Mouse (Mus musculus): ENCODE data around the gene Zfp398. TPM values are rescaled to one million over a fixed set of nuclear protein-coding genes. Genes with fewer than 3 reads are reported as not detected.

Gene Zfp398
- polyA plus RNA-seq, 1 experiment from 2014 or later, result 5.6 TPM

GRCm38 (mm10) chr6:47872266-47872665 lies 36.8 kb downstream of the Zfp398 start:
- 80% methylated on average over 5 of the region's 5 CpGs for WGBS

GRCm38 (mm10) chr6:47877058-47877457 lies 41.6 kb downstream of the Zfp398 start, which contains the start of gene Zfp282:
TSS of gene Zfp282 (plus strand) at chr6:47877204.
- H3K4me2 ChIP-seq, result peak within 1 kb of the TSS; percentile 95
- H3K4me3 ChIP-seq (ENCODE audit: low read depth, low read length), result peak within 1 kb of the TSS; percentile 82
- H3K36me3 ChIP-seq (ENCODE audit: control insufficient read depth, insufficient read depth, low read length), result peaks cover 12% of the 10 kb centered on the region; the same call in 1 of the 2 replicates
- no peaks in the 10 kb centered on the region for H3K27me3 ChIP-seq (replicated peaks; ENCODE audit: control insufficient read depth, insufficient read depth, low read length)
- peaks cover 14% of the 10 kb centered on the region for H3K4me1 ChIP-seq (replicated peaks; ENCODE audit: control insufficient read depth, insufficient read depth, low read length)
- peak within 1 kb of the TSS; percentile 98 for H3K27ac ChIP-seq (ENCODE audit: low read depth, low read length)
- DNase-seq (ENCODE audit: low spot score), result no peak
- no peaks in the 10 kb centered on the region for H3K9me3 ChIP-seq (ENCODE audit: control insufficient read depth, low read length)
- ATAC-seq (replicated peaks; ENCODE audit: low FRiP score), result no peak
- 5% methylated on average over 9 of the region's 9 CpGs for WGBS
- H3K9ac ChIP-seq (ENCODE audit: low read depth, low read length), result peak within 1 kb of the TSS; percentile 84

More at GRCm38 (mm10) chr6:47872266-47872665, 36.8 kb downstream of the Zfp398 start:
- ATAC-seq (replicated peaks; ENCODE audit: low FRiP score) (no peak), DNase-seq (ENCODE audit: low spot score) (no peak)
- Histone ChIP-seq H3K27ac (ENCODE audit: low read depth, low read length) (no peak overlapping the region), H3K9ac (ENCODE audit: low read depth, low read length) (no peak overlapping the region), H3K27me3 (replicated peaks; ENCODE audit: control insufficient read depth, insufficient read depth, low read length) (no peaks in the 10 kb centered on the region), H3K9me3 (ENCODE audit: control insufficient read depth, low read length) (no peaks in the 10 kb centered on the region), H3K4me2 (no peak overlapping the region), H3K4me1 (replicated peaks; ENCODE audit: control insufficient read depth, insufficient read depth, low read length) (0 out of 2 replicates have a peak, but pooled peaks cover 3% of the 10 kb centered on the region), H3K4me3 (ENCODE audit: low read depth, low read length) (no peak overlapping the region), H3K36me3 (ENCODE audit: control insufficient read depth, insufficient read depth, low read length) (no peaks in the 10 kb centered on the region)

- under 1% methylated on average over 70 of the region's 71 CpGs for WGBS
Measured at GRCm38 (mm10) chr6:47877461-47878132, 42.1 kb downstream of the Zfp398 start.

GRCm38 (mm10) chr6:47878133-47878514 lies 42.7 kb downstream of the Zfp398 start:
- H3K27ac ChIP-seq (ENCODE audit: low read depth, low read length), result peak overlapping the region; percentile 98
- peak overlapping the region; percentile 84 for H3K9ac ChIP-seq (ENCODE audit: low read depth, low read length)
- under 1% methylated on average over 11 of the region's 11 CpGs for WGBS
- H3K4me1 ChIP-seq (replicated peaks; ENCODE audit: control insufficient read depth, insufficient read depth, low read length), result peaks cover 14% of the 10 kb centered on the region
- H3K9me3 ChIP-seq (ENCODE audit: control insufficient read depth, low read length), result no peaks in the 10 kb centered on the region
- ATAC-seq (replicated peaks; ENCODE audit: low FRiP score), result peak; percentile 6; the same call in 1 of the 2 replicates
- H3K4me2 ChIP-seq, result peak overlapping the region; percentile 95
- H3K4me3 ChIP-seq (ENCODE audit: low read depth, low read length), result peak overlapping the region; percentile 82
- DNase-seq (ENCODE audit: low spot score), result peak; percentile 45
- H3K27me3 ChIP-seq (replicated peaks; ENCODE audit: control insufficient read depth, insufficient read depth, low read length), result no peaks in the 10 kb centered on the region
- H3K36me3 ChIP-seq (ENCODE audit: control insufficient read depth, insufficient read depth, low read length), result peaks cover 18% of the 10 kb centered on the region; the same call in 1 of the 2 replicates

More at GRCm38 (mm10) chr6:47877461-47878132, 42.1 kb downstream of the Zfp398 start:
- peak overlapping the region; percentile 95 for H3K4me2 ChIP-seq
- H3K36me3 ChIP-seq (ENCODE audit: control insufficient read depth, insufficient read depth, low read length), result peaks cover 13% of the 10 kb centered on the region; the same call in 1 of the 2 replicates
- H3K4me3 ChIP-seq (ENCODE audit: low read depth, low read length), result peak overlapping the region; percentile 82
- H3K4me1 ChIP-seq (replicated peaks; ENCODE audit: control insufficient read depth, insufficient read depth, low read length), result peaks cover 14% of the 10 kb centered on the region
- H3K9ac ChIP-seq (ENCODE audit: low read depth, low read length), result peak overlapping the region; percentile 84
- peak overlapping the region; percentile 98 for H3K27ac ChIP-seq (ENCODE audit: low read depth, low read length)
- H3K9me3 ChIP-seq (ENCODE audit: control insufficient read depth, low read length), result no peaks in the 10 kb centered on the region
- peak; percentile 95 for ATAC-seq (replicated peaks; ENCODE audit: low FRiP score)
- no peaks in the 10 kb centered on the region for H3K27me3 ChIP-seq (replicated peaks; ENCODE audit: control insufficient read depth, insufficient read depth, low read length)
- peak; percentile 88 for DNase-seq (ENCODE audit: low spot score)

GRCm38 (mm10) chr6:47878593-47878992 lies 43.1 kb downstream of the Zfp398 start:
- 49% methylated on average over 3 of the region's 3 CpGs for WGBS
- DNase-seq (ENCODE audit: low spot score) (no peak), ATAC-seq (replicated peaks; ENCODE audit: low FRiP score) (no peak)
- Histone ChIP-seq H3K36me3 (ENCODE audit: control insufficient read depth, insufficient read depth, low read length) (peaks cover 19% of the 10 kb centered on the region; the same call in 1 of the 2 replicates), H3K9ac (ENCODE audit: low read depth, low read length) (peak overlapping the region; percentile 84), H3K4me3 (ENCODE audit: low read depth, low read length) (peak overlapping the region; percentile 82), H3K27ac (ENCODE audit: low read depth, low read length) (no peak overlapping the region), H3K4me2 (peak overlapping the region; percentile 95), H3K27me3 (replicated peaks; ENCODE audit: control insufficient read depth, insufficient read depth, low read length) (no peaks in the 10 kb centered on the region), H3K9me3 (ENCODE audit: control insufficient read depth, low read length) (no peaks in the 10 kb centered on the region), H3K4me1 (replicated peaks; ENCODE audit: control insufficient read depth, insufficient read depth, low read length) (peaks cover 14% of the 10 kb centered on the region)

GRCm38 (mm10) chr6:47879049-47879716 lies 43.7 kb downstream of the Zfp398 start:
- Histone ChIP-seq H3K9me3 (ENCODE audit: control insufficient read depth, low read length) (no peaks in the 10 kb centered on the region), H3K36me3 (ENCODE audit: control insufficient read depth, insufficient read depth, low read length) (peaks cover 19% of the 10 kb centered on the region; the same call in 1 of the 2 replicates), H3K4me1 (replicated peaks; ENCODE audit: control insufficient read depth, insufficient read depth, low read length) (peaks cover 14% of the 10 kb centered on the region), H3K27ac (ENCODE audit: low read depth, low read length) (no peak overlapping the region), H3K4me2 (peak overlapping the region; percentile 95), H3K4me3 (ENCODE audit: low read depth, low read length) (no peak overlapping the region; the same call in 1 of the 2 replicates), H3K9ac (ENCODE audit: low read depth, low read length) (peak overlapping the region; percentile 84), H3K27me3 (replicated peaks; ENCODE audit: control insufficient read depth, insufficient read depth, low read length) (no peaks in the 10 kb centered on the region)
- DNase-seq (ENCODE audit: low spot score), result no peak
- 68% methylated on average over 4 of the region's 4 CpGs for WGBS
- no peak for ATAC-seq (replicated peaks; ENCODE audit: low FRiP score)

- peaks cover 24% of the 10 kb centered on the region for H3K36me3 ChIP-seq (ENCODE audit: control insufficient read depth, insufficient read depth, low read length)
- WGBS, result 93% methylated on average over 10 of the region's 10 CpGs
Measured at GRCm38 (mm10) chr6:47880166-47880565, 44.7 kb downstream of the Zfp398 start.

GRCm38 (mm10) chr6:47888812-47889383 lies 53.4 kb downstream of the Zfp398 start:
- Histone ChIP-seq H3K36me3 (ENCODE audit: control insufficient read depth, insufficient read depth, low read length) (peaks cover 33% of the 10 kb centered on the region), H3K9ac (ENCODE audit: low read depth, low read length) (no peak overlapping the region), H3K27ac (ENCODE audit: low read depth, low read length) (no peak overlapping the region), H3K4me3 (ENCODE audit: low read depth, low read length) (no peak overlapping the region), H3K27me3 (replicated peaks; ENCODE audit: control insufficient read depth, insufficient read depth, low read length) (no peaks in the 10 kb centered on the region), H3K9me3 (ENCODE audit: control insufficient read depth, low read length) (no peaks in the 10 kb centered on the region), H3K4me2 (no peak overlapping the region), H3K4me1 (replicated peaks; ENCODE audit: control insufficient read depth, insufficient read depth, low read length) (no peaks in the 10 kb centered on the region)
- DNase-seq (ENCODE audit: low spot score) (no peak), ATAC-seq (replicated peaks; ENCODE audit: low FRiP score) (no peak)
- 78% methylated on average over 8 of the region's 8 CpGs for WGBS

More at GRCm38 (mm10) chr6:47880166-47880565, 44.7 kb downstream of the Zfp398 start:
- peaks cover 14% of the 10 kb centered on the region for H3K4me1 ChIP-seq (replicated peaks; ENCODE audit: control insufficient read depth, insufficient read depth, low read length)
- H3K9me3 ChIP-seq (ENCODE audit: control insufficient read depth, low read length), result no peaks in the 10 kb centered on the region
- H3K27ac ChIP-seq (ENCODE audit: low read depth, low read length), result no peak overlapping the region
- no peak overlapping the region for H3K4me3 ChIP-seq (ENCODE audit: low read depth, low read length)
- no peak overlapping the region for H3K9ac ChIP-seq (ENCODE audit: low read depth, low read length)
- no peaks in the 10 kb centered on the region for H3K27me3 ChIP-seq (replicated peaks; ENCODE audit: control insufficient read depth, insufficient read depth, low read length)
- H3K4me2 ChIP-seq, result no peak overlapping the region
- ATAC-seq (replicated peaks; ENCODE audit: low FRiP score) (no peak), DNase-seq (ENCODE audit: low spot score) (no peak)
